Mouse (Mus musculus): ENCODE measurements around the gene Ggt6. TPM values are rescaled to one million over a fixed set of nuclear protein-coding genes. Genes with fewer than 3 reads are reported as not detected.
"Not testable (repeated sequence)": the region's sequence is repeated elsewhere in the genome, so short reads cannot be mapped to it uniquely, and the experiment has no call there.

Gene Ggt6
- polyA plus RNA-seq, 1 experiment from 2014 or later, result not detected

DNA sequence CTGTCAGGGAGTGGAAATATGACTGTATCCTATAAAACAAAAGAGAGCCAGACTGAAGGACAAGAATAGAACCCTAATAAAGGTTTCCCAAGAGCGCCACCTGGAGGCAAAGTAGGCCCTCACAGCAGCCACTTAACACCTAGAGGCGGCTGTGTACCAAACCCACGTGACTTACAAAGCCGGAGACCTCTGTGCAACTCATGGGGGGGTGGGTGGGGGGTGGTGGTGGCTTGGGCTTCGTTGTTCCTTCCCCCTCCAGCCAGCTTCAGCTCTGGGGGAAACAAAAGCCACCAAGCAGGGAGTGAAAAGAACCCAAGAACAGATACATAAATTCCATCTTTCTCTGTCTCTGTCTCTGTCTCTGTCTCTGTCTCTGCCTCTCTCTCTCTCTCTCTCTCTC lies 6.6 kb upstream of the Ggt6 start:
- Histone ChIP-seq H3K27me3 (ENCODE audit: control insufficient read depth, insufficient read depth, low read length) (no peaks in the 10 kb centered on the region), H3K4me2 (replicated peaks; ENCODE audit: low read depth, low read length) (no peak overlapping the region), H3K9me3 (ENCODE audit: control insufficient read depth, low read length) (no peaks in the 10 kb centered on the region), H3K36me3 (ENCODE audit: control insufficient read depth, insufficient read depth, low read length) (no peaks in the 10 kb centered on the region), H3K9ac (ENCODE audit: low read depth, low read length) (no peak overlapping the region), H3K27ac (ENCODE audit: low read depth, low read length) (no peak overlapping the region), H3K4me1 (replicated peaks; ENCODE audit: control insufficient read depth, insufficient read depth, low read length) (no peaks in the 10 kb centered on the region), H3K4me3 (ENCODE audit: low read depth, low read length) (no peak overlapping the region)
- ATAC-seq (ENCODE audit: low FRiP score) (no peak), DNase-seq (ENCODE audit: low spot score) (peak; percentile 79)
- 1% methylated on average over 5 of the region's 5 CpGs for WGBS

GRCm38 (mm10) chr11:72429288-72429690 lies 6.0 kb upstream of the Ggt6 start:
- WGBS, result 42% methylated on average over 7 of the region's 7 CpGs
- Histone ChIP-seq H3K9me3 (ENCODE audit: control insufficient read depth, low read length) (no peaks in the 10 kb centered on the region), H3K4me3 (ENCODE audit: low read depth, low read length) (no peak overlapping the region), H3K27ac (ENCODE audit: low read depth, low read length) (no peak overlapping the region), H3K4me1 (replicated peaks; ENCODE audit: control insufficient read depth, insufficient read depth, low read length) (no peaks in the 10 kb centered on the region), H3K9ac (ENCODE audit: low read depth, low read length) (no peak overlapping the region), H3K36me3 (ENCODE audit: control insufficient read depth, insufficient read depth, low read length) (no peaks in the 10 kb centered on the region), H3K4me2 (replicated peaks; ENCODE audit: low read depth, low read length) (peak overlapping the region; percentile 18; the same call in 1 of the 2 replicates), H3K27me3 (ENCODE audit: control insufficient read depth, insufficient read depth, low read length) (no peaks in the 10 kb centered on the region)
- peak; percentile 64 for ATAC-seq (ENCODE audit: low FRiP score)
- DNase-seq (ENCODE audit: low spot score), result peak; percentile 84

- 67% methylated on average over 9 of the region's 9 CpGs for WGBS
- not testable (repeated sequence) for H3K9me3 ChIP-seq (ENCODE audit: control insufficient read depth, low read length); H3K27ac ChIP-seq (ENCODE audit: low read depth, low read length); H3K4me1 ChIP-seq (replicated peaks; ENCODE audit: control insufficient read depth, insufficient read depth, low read length); H3K9ac ChIP-seq (ENCODE audit: low read depth, low read length); H3K27me3 ChIP-seq (ENCODE audit: control insufficient read depth, insufficient read depth, low read length); H3K4me3 ChIP-seq (ENCODE audit: low read depth, low read length); DNase-seq (ENCODE audit: low spot score); H3K4me2 ChIP-seq (replicated peaks; ENCODE audit: low read depth, low read length); ATAC-seq (ENCODE audit: low FRiP score); H3K36me3 ChIP-seq (ENCODE audit: control insufficient read depth, insufficient read depth, low read length)
These were observed 4.8 kb upstream of the Ggt6 start for GRCm38 (mm10) chr11:72430311-72431068.

GRCm38 (mm10) chr11:72435694-72436045 lies 344 bp downstream of the Ggt6 start:
- ATAC-seq (ENCODE audit: low FRiP score) (no peak), DNase-seq (ENCODE audit: low spot score) (no peak)
- 53% methylated on average over 2 of the region's 2 CpGs for WGBS
- Histone ChIP-seq H3K36me3 (ENCODE audit: control insufficient read depth, insufficient read depth, low read length) (no peaks in the 10 kb centered on the region), H3K4me3 (ENCODE audit: low read depth, low read length) (no peak overlapping the region), H3K27ac (ENCODE audit: low read depth, low read length) (no peak overlapping the region), H3K4me2 (replicated peaks; ENCODE audit: low read depth, low read length) (no peak overlapping the region), H3K9me3 (ENCODE audit: control insufficient read depth, low read length) (no peaks in the 10 kb centered on the region), H3K27me3 (ENCODE audit: control insufficient read depth, insufficient read depth, low read length) (no peaks in the 10 kb centered on the region), H3K4me1 (replicated peaks; ENCODE audit: control insufficient read depth, insufficient read depth, low read length) (no peaks in the 10 kb centered on the region), H3K9ac (ENCODE audit: low read depth, low read length) (no peak overlapping the region)

DNA sequence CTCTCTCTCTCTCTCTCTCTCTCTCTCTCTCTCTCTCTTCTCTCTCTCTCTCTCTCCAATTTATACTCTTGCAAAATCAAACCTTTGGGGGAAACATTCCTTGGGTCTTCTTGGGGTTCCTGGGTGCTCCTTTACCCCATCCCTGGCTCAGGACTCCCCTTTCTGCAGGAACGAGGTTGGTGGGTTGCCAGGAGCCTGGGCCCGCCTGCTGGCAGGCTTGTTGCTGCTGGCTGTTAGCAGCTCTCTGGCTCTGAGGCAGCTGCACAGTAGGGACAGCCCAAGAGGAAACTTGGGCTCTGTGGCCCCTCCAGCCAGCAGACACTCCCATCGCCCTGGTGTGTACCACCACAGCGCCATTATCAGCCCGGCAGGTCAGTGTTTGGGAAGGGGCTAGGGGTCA lies 945 bp downstream of the Ggt6 start:
- no peaks in the 10 kb centered on the region for H3K36me3 ChIP-seq (ENCODE audit: control insufficient read depth, insufficient read depth, low read length)
- no peaks in the 10 kb centered on the region for H3K27me3 ChIP-seq (ENCODE audit: control insufficient read depth, insufficient read depth, low read length)
- no peak overlapping the region for H3K4me2 ChIP-seq (replicated peaks; ENCODE audit: low read depth, low read length)
- H3K4me1 ChIP-seq (replicated peaks; ENCODE audit: control insufficient read depth, insufficient read depth, low read length), result no peaks in the 10 kb centered on the region
- WGBS, result 80% methylated on average over 5 of the region's 5 CpGs
- no peak overlapping the region for H3K27ac ChIP-seq (ENCODE audit: low read depth, low read length)
- no peaks in the 10 kb centered on the region for H3K9me3 ChIP-seq (ENCODE audit: control insufficient read depth, low read length)
- no peak overlapping the region for H3K9ac ChIP-seq (ENCODE audit: low read depth, low read length)
- DNase-seq (ENCODE audit: low spot score), result no peak
- ATAC-seq (ENCODE audit: low FRiP score), result no peak
- no peak overlapping the region for H3K4me3 ChIP-seq (ENCODE audit: low read depth, low read length)

GRCm38 (mm10) chr11:72436756-72437650 lies 1.7 kb downstream of the Ggt6 start:
- Histone ChIP-seq H3K27me3 (ENCODE audit: control insufficient read depth, insufficient read depth, low read length) (no peaks in the 10 kb centered on the region), H3K4me2 (replicated peaks; ENCODE audit: low read depth, low read length) (no peak overlapping the region), H3K4me3 (ENCODE audit: low read depth, low read length) (no peak overlapping the region), H3K4me1 (replicated peaks; ENCODE audit: control insufficient read depth, insufficient read depth, low read length) (no peaks in the 10 kb centered on the region; the same call in 1 of the 2 replicates), H3K27ac (ENCODE audit: low read depth, low read length) (no peak overlapping the region), H3K9me3 (ENCODE audit: control insufficient read depth, low read length) (no peaks in the 10 kb centered on the region), H3K36me3 (ENCODE audit: control insufficient read depth, insufficient read depth, low read length) (no peaks in the 10 kb centered on the region), H3K9ac (ENCODE audit: low read depth, low read length) (no peak overlapping the region)
- 80% methylated on average over 16 of the region's 16 CpGs for WGBS
- DNase-seq (ENCODE audit: low spot score), result no peak
- ATAC-seq (ENCODE audit: low FRiP score), result no peak

- H3K4me3 ChIP-seq (ENCODE audit: low read depth, low read length), result no peak overlapping the region
- H3K4me2 ChIP-seq (replicated peaks; ENCODE audit: low read depth, low read length), result no peak overlapping the region
- WGBS, result 72% methylated on average over 4 of the region's 4 CpGs
- no peaks in the 10 kb centered on the region; the same call in 1 of the 2 replicates for H3K36me3 ChIP-seq (ENCODE audit: control insufficient read depth, insufficient read depth, low read length)
- H3K27me3 ChIP-seq (ENCODE audit: control insufficient read depth, insufficient read depth, low read length), result no peaks in the 10 kb centered on the region
- H3K9me3 ChIP-seq (ENCODE audit: control insufficient read depth, low read length), result no peaks in the 10 kb centered on the region
- no peak overlapping the region for H3K9ac ChIP-seq (ENCODE audit: low read depth, low read length)
- H3K4me1 ChIP-seq (replicated peaks; ENCODE audit: control insufficient read depth, insufficient read depth, low read length), result no peaks in the 10 kb centered on the region; the same call in 1 of the 2 replicates
- ATAC-seq (ENCODE audit: low FRiP score) (no peak), DNase-seq (ENCODE audit: low spot score) (no peak)
- H3K27ac ChIP-seq (ENCODE audit: low read depth, low read length), result no peak overlapping the region
These were observed 3.1 kb downstream of the Ggt6 start for GRCm38 (mm10) chr11:72438411-72438810.

GRCm38 (mm10) chr11:72440597-72440964 lies 5.3 kb downstream of the Ggt6 start:
- peak overlapping the region; percentile 73 for H3K9ac ChIP-seq (ENCODE audit: low read depth, low read length)
- H3K4me2 ChIP-seq (replicated peaks; ENCODE audit: low read depth, low read length), result peak overlapping the region; percentile 64
- H3K27me3 ChIP-seq (ENCODE audit: control insufficient read depth, insufficient read depth, low read length); H3K4me1 ChIP-seq (replicated peaks; ENCODE audit: control insufficient read depth, insufficient read depth, low read length); DNase-seq (ENCODE audit: low spot score); H3K9me3 ChIP-seq (ENCODE audit: control insufficient read depth, low read length): not testable (repeated sequence)
- 47% methylated on average over 6 of the region's 6 CpGs for WGBS
- H3K36me3 ChIP-seq (ENCODE audit: control insufficient read depth, insufficient read depth, low read length), result peaks cover 12% of the 10 kb centered on the region
- peak overlapping the region; percentile 76 for H3K27ac ChIP-seq (ENCODE audit: low read depth, low read length)
- H3K4me3 ChIP-seq (ENCODE audit: low read depth, low read length), result peak overlapping the region; percentile 67
- peak; percentile 28; the same call in 1 of the 2 replicates for ATAC-seq (ENCODE audit: low FRiP score)

All from hindbrain, embryonic 11.5 days (tissue).